Mouse (Mus musculus): ENCODE results near the gene Rab27a. TPM values are rescaled to one million over a fixed set of nuclear protein-coding genes. Genes with fewer than 3 reads are reported as not detected.

Gene Rab27a
- 4.6 and 7.5 TPM in 2 replicates for total RNA-seq (2012; rRNA removed)

GRCm38 (mm10) chr9:73044146-73045079 is at the start of gene Rab27a:
Gene Rab27a (plus strand): TSS chr9:73044854.
- TF ChIP-seq ZC3H11A (IDR thresholded peaks at IDR 0.05; ENCODE audit: borderline replicate concordance, low read depth, low read length) (peak; percentile 76; the same call in 1 of the 2 replicates), MAFK (IDR thresholded peaks at IDR 0.05; ENCODE audit: insufficient read depth, low read depth, low read length) (no peak)
- no peaks in the 10 kb centered on the region for H3K36me3 ChIP-seq (ENCODE audit: control insufficient read depth, insufficient read depth, low read length, poor library complexity, severe bottlenecking)
- no peak within 1 kb of the TSS for H3K27ac ChIP-seq (ENCODE audit: insufficient read depth, low read depth, low read length, poor library complexity, severe bottlenecking)
- in situ Hi-C loops (cut with MboI; ENCODE audit: low sequenced_read_pairs in 2 of 2, unreplicated experiment in 2 of 2), result loop anchor here in 1 of 2 experiments (5.0 kb wide), 1 partner anchor 38 kb away; no protein-coding TSS in a partner anchor
- H3K9me3 ChIP-seq (ENCODE audit: control insufficient read depth, insufficient read depth, low read depth, low read length), result no peaks in the 10 kb centered on the region
- H3K4me1 ChIP-seq (ENCODE audit: control insufficient read depth in 2 of 2, insufficient read depth in 2 of 2, low read length in 2 of 2, poor library complexity in 1 of 2), result no peaks in the 10 kb centered on the region; a peak in 1 of 4 replicates
- peak within 1 kb of the TSS; percentile 43 for H3K9ac ChIP-seq (ENCODE audit: insufficient read depth, low read depth, low read length, poor library complexity, severe bottlenecking)
- H3K4me3 ChIP-seq (ENCODE audit: insufficient read depth in 1 of 2, low read depth in 1 of 2, low read length in 2 of 2, poor library complexity in 1 of 2, severe bottlenecking in 1 of 2), result peak within 1 kb of the TSS; percentile 61 to 86
- DNase-seq (ENCODE audit: low read depth, low spot score), result peak; percentile 86

DNA sequence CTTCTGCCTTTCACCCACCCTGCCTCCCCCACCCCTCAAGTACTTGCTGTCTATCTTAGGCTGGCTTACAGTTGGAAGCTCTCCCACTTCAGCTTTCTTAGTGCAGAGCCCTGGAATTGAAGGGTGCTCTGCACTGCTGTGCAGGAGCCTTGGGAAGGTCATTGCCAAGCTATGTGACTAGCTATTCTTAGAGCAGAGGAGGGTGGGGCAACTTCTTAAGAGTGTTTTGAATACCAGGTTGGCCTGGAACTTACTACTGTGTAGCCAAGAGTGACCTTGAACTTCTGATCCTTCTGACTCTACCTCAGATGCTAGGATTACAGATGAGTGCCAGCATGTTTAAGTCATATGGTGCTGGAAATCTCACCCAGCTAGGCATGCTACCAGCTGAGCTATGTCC is 48.5 kb upstream of the Rab27a start:
- H3K27ac ChIP-seq (ENCODE audit: insufficient read depth, low read depth, low read length, poor library complexity, severe bottlenecking), result peak overlapping the region; percentile 41
- TF ChIP-seq ZNF384 (IDR thresholded peaks at IDR 0.05; ENCODE audit: low read depth, low read length) (no peak), ZC3H11A (IDR thresholded peaks at IDR 0.05; ENCODE audit: borderline replicate concordance, low read depth, low read length) (no peak), CHD2 (IDR thresholded peaks at IDR 0.05; ENCODE audit: low read depth, low read length) (no peak), MAFK (IDR thresholded peaks at IDR 0.05; ENCODE audit: insufficient read depth, low read depth, low read length) (no peak), HCFC1 (IDR thresholded peaks at IDR 0.05; ENCODE audit: borderline replicate concordance, insufficient read depth, low read length) (no peak)
- peak; percentile 46 for DNase-seq (ENCODE audit: low read depth, low spot score)
- no peaks in the 10 kb centered on the region for H3K36me3 ChIP-seq (ENCODE audit: control insufficient read depth, insufficient read depth, low read length, poor library complexity, severe bottlenecking)
- in situ Hi-C loops (cut with MboI; ENCODE audit: low sequenced_read_pairs in 2 of 2, unreplicated experiment in 2 of 2), result no loop called here
- H3K9ac ChIP-seq (ENCODE audit: insufficient read depth, low read depth, low read length, poor library complexity, severe bottlenecking), result no peak overlapping the region
- no peaks in the 10 kb centered on the region for H3K9me3 ChIP-seq (ENCODE audit: control insufficient read depth, insufficient read depth, low read depth, low read length)
- H3K4me3 ChIP-seq (ENCODE audit: insufficient read depth in 1 of 2, low read depth in 1 of 2, low read length in 2 of 2, poor library complexity in 1 of 2, severe bottlenecking in 1 of 2), result no peak overlapping the region
- peaks cover 5 to 14% of the 10 kb centered on the region in 2 experiments for H3K4me1 ChIP-seq (ENCODE audit: control insufficient read depth in 2 of 2, insufficient read depth in 2 of 2, low read length in 2 of 2, poor library complexity in 1 of 2)

GRCm38 (mm10) chr9:72996806-72997205 is 47.8 kb upstream of the Rab27a start:
- TF ChIP-seq ZC3H11A (IDR thresholded peaks at IDR 0.05; ENCODE audit: borderline replicate concordance, low read depth, low read length), result no peak
- no peak for TF ChIP-seq CHD2 (IDR thresholded peaks at IDR 0.05; ENCODE audit: low read depth, low read length)
- TF ChIP-seq ZNF384 (IDR thresholded peaks at IDR 0.05; ENCODE audit: low read depth, low read length), result no peak
- TF ChIP-seq MAFK (IDR thresholded peaks at IDR 0.05; ENCODE audit: insufficient read depth, low read depth, low read length), result no peak
- TF ChIP-seq HCFC1 (IDR thresholded peaks at IDR 0.05; ENCODE audit: borderline replicate concordance, insufficient read depth, low read length), result no peak
- peak; percentile 31 for DNase-seq (ENCODE audit: low read depth, low spot score)

GRCm38 (mm10) chr9:73000487-73000886 is 44.2 kb upstream of the Rab27a start:
- Histone ChIP-seq H3K9me3 (ENCODE audit: control insufficient read depth, insufficient read depth, low read depth, low read length) (no peaks in the 10 kb centered on the region), H3K27ac (ENCODE audit: insufficient read depth, low read depth, low read length, poor library complexity, severe bottlenecking) (no peak overlapping the region), H3K9ac (ENCODE audit: insufficient read depth, low read depth, low read length, poor library complexity, severe bottlenecking) (no peak overlapping the region), H3K36me3 (ENCODE audit: control insufficient read depth, insufficient read depth, low read length, poor library complexity, severe bottlenecking) (peaks cover 2% of the 10 kb centered on the region; the same call in 1 of the 2 replicates), H3K4me3 (ENCODE audit: insufficient read depth in 1 of 2, low read depth in 1 of 2, low read length in 2 of 2, poor library complexity in 1 of 2, severe bottlenecking in 1 of 2) (no peak overlapping the region), H3K4me1 (ENCODE audit: control insufficient read depth in 2 of 2, insufficient read depth in 2 of 2, low read length in 2 of 2, poor library complexity in 1 of 2) (peaks cover 2 to 8% of the 10 kb centered on the region in 2 experiments; a peak in 3 of 4 replicates)
- in situ Hi-C loops (cut with MboI; ENCODE audit: low sequenced_read_pairs in 2 of 2, unreplicated experiment in 2 of 2), result no loop called here
- TF ChIP-seq HCFC1 (IDR thresholded peaks at IDR 0.05; ENCODE audit: borderline replicate concordance, insufficient read depth, low read length), result no peak
- TF ChIP-seq CHD2 (IDR thresholded peaks at IDR 0.05; ENCODE audit: low read depth, low read length), result no peak
- no peak for TF ChIP-seq MAFK (IDR thresholded peaks at IDR 0.05; ENCODE audit: insufficient read depth, low read depth, low read length)
- TF ChIP-seq ZC3H11A (IDR thresholded peaks at IDR 0.05; ENCODE audit: borderline replicate concordance, low read depth, low read length), result no peak
- DNase-seq (ENCODE audit: low read depth, low spot score), result no peak

More at GRCm38 (mm10) chr9:72996806-72997205, 47.8 kb upstream of the Rab27a start:
- peak overlapping the region; percentile 41; the same call in 1 of the 2 replicates for H3K27ac ChIP-seq (ENCODE audit: insufficient read depth, low read depth, low read length, poor library complexity, severe bottlenecking)
- no peaks in the 10 kb centered on the region for H3K36me3 ChIP-seq (ENCODE audit: control insufficient read depth, insufficient read depth, low read length, poor library complexity, severe bottlenecking)
- H3K4me1 ChIP-seq (ENCODE audit: control insufficient read depth in 2 of 2, insufficient read depth in 2 of 2, low read length in 2 of 2, poor library complexity in 1 of 2), result peaks cover 5 to 14% of the 10 kb centered on the region in 2 experiments
- no peak overlapping the region for H3K9ac ChIP-seq (ENCODE audit: insufficient read depth, low read depth, low read length, poor library complexity, severe bottlenecking)
- no peaks in the 10 kb centered on the region for H3K9me3 ChIP-seq (ENCODE audit: control insufficient read depth, insufficient read depth, low read depth, low read length)
- H3K4me3 ChIP-seq (ENCODE audit: insufficient read depth in 1 of 2, low read depth in 1 of 2, low read length in 2 of 2, poor library complexity in 1 of 2, severe bottlenecking in 1 of 2), result no peak overlapping the region
- in situ Hi-C loops (cut with MboI; ENCODE audit: low sequenced_read_pairs in 2 of 2, unreplicated experiment in 2 of 2), result no loop called here

All from ES-E14 (cell line).